Mouse (Mus musculus) adrenal gland, postnatal 10 days (tissue): Measurements from ENCODE around the gene Gm3252. TPM values are rescaled to one million over a fixed set of nuclear protein-coding genes. Genes with fewer than 3 reads are reported as not detected.
"Not testable (repeated sequence)": the region's sequence is repeated elsewhere in the genome, so short reads cannot be mapped to it uniquely, and the experiment has no call there.

Experiments
- DNase-seq: peaks from one replicate; pipeline ENCODE4 v3.0.0; 2021; ENCODE audit warnings: mixed read lengths
- long read RNA-seq, 2 experiments: library from polyadenylated mRNA; stranded (forward); transcript quantifications; one replicate each; pipeline ENCODE4 v2.0.0; 2021
- total RNA-seq, 2 experiments: library from RNA; stranded (reverse); gene quantifications; 2 replicates each; pipeline ENCODE4 v1.2.3; 2021

Gm3252 gene
- under 1 TPM in 1 of 2 experiments, not detected in 1; 0.39 TPM for total RNA-seq
- long read RNA-seq, experiment 1 = 0 reads
- long read RNA-seq, experiment 2 = 0 reads

DNA sequence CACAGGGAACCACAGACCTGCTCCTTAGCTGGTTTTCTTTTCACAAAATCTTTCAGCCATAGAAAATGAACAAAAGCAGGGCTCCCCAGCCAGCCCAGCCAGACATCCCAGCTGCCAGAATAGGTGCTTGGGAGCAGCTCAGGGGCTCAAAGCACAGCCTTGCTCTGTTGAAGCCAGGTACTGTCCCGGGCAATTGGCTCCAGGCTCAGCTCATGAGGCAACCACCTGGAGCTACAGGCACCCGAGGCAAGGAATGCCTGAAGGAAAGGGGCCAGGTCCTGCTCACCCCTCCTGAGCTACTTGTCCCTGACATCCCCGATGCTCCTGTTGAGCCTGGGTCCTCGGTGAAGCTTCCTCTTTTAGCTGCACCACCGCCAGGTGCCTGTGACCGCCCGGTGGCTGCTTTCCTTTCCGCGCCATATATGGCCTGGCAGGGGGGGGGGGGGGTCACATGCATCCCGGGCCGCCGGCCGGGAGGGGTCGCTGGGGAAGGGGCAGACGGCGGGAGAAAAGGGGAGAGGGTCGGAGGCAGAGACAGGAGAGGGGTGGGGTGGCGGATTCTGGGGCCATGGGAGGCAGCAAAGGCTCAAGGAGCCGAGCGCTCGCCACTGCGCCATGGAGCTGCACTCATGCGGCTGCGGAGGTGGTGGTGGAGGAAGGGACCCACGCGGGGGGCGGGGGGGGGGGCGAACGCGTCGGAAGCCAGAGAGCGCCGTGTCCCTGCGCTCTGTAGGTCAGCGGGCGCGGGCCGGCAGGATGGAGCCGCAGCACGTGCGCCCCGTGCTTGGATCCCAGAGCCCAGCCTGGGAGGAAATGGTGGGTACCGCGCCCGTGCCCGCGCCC, at the start of gene Gm3252:
Gene Gm3252, plus strand, starts transcription at position 738 of the 843 bp plus-strand sequence.
- not testable (repeated sequence) for DNase-seq

DNA sequence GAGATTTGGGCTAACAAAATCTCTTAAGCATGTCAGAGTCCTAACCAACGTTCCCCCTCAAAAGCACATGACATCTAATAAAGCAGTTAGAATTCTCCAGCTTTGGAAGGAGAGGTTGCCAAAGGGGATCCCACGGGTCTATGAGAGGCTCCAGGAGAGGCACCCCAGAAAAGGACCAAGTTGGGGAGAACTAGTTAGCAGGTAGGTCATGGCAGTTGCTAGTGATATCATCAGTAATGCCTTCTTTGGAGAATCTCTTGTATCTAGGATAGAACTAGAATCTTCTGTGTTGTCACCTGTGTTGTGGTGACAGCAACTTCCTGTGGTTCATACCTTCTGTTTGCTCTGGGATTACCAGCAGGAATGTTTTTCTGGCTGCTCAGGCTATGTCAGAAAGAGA, 17.6 kb upstream of the Gm3252 start, which contains the start of gene Gm7876:
Gene Gm7876, plus strand, starts transcription at position 301 of the 400 bp plus-strand sequence.
- DNase-seq = not testable (repeated sequence)

DNA sequence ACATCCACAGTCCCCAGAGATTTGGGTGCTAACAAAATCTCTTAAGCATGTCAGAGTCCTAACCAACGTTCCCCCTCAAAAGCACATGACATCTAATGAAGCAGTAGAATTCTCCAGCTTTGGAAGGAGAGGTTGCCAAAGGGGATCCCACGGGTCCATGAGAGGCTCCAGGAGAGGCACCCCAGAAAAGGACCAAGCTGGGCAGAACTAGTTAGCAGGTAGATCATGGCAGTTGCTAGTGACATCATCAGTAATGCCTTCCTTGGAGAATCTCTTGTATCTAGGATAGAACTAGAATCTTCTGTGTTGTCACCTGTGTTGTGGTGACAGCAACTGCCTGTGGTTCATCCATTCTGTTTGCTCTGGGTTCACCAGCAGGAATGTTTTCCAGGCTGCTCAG, 49.5 kb downstream of the Gm3252 start, which contains the start of gene Gm9602:
Gene Gm9602, plus strand, starts transcription at position 301 of the 400 bp plus-strand sequence.
- DNase-seq = not testable (repeated sequence)

Other genes starting within 250 kb of the Gm3252 start
- gene Gm3182, start 245.0 kb upstream of the Gm3252 start, total RNA-seq = not detected
- not detected for gene Gm3047, start 171.4 kb upstream of the Gm3252 start, total RNA-seq
- not detected for gene Gm8159, start 94.4 kb upstream of the Gm3252 start, total RNA-seq
- gene Gm3239, start 62.6 kb upstream of the Gm3252 start, total RNA-seq = not detected
- not detected for gene Gm7876, start 17.5 kb upstream of the Gm3252 start, total RNA-seq
- gene Gm9602, start 49.6 kb downstream of the Gm3252 start, total RNA-seq = not detected
- not detected for gene Gm3269, start 111.3 kb downstream of the Gm3252 start, total RNA-seq
- gene Gm3264, start 128.8 kb downstream of the Gm3252 start, total RNA-seq = 1 to 10 TPM in 1 of 2 experiments, not detected in 1; 4.7 TPM
- not detected for gene Gm3278, start 165.6 kb downstream of the Gm3252 start, total RNA-seq